Comparison of ENCODE assay signal across 9 mouse cellular contexts in the genomic region with DNA sequence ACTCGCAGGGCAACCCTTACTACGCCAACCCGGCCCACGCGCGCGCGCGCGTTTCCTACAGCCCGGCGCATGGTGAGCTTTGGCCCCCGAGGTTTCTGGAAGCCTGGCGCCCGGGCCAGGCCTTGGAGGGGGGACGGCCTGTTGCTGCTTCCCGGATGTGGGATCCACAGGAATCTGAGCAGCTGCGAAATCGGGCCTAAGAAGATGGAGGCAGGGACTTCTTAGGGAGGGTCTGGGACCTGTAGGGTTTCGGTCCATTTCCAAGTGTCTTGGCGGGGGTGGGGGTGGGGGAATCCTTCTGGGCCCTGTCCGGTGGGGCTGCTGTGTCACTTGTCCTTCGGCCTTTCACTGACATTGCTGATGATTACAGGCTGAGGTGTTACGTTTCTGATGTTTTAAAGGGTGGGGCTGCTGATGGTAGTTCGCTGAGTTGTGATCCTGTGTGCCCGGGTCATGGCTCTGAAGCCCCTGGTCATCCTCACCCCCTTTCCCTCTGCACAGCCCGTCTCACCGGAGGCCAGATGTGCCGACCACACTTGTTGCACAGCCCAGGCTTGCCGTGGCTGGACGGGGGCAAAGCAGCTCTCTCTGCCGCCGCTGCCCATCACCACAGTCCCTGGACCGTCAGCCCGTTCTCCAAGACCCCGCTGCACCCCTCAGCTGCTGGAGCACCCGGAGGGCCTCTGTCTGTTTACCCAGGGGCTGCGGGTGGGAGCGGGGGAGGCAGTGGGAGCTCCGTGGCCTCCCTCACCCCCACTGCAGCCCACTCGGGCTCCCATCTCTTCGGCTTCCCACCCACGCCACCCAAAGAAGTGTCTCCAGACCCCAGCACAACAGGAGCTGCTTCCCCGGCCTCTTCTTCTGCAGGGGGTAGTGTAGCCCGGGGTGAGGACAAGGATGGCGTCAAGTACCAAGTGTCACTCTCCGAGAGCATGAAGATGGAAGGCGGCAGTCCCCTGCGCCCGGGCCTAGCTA. TPM values are rescaled to one million over a fixed set of nuclear protein-coding genes. Genes with fewer than 3 reads are reported as not detected.
DNase-seq lines count a peak whose midpoint lies in the region; ATAC-seq and TF ChIP-seq lines count a peak whose summit lies in the region.
"Had no signal": no experiment of that assay in that cellular context is flagged by ENCODE, and none has a peak within 500 bp of the region (broad histone marks: within the 10 kb centered on the region; RNA-seq: fewer than 3 reads in every experiment).

No protein-coding gene starts in this region.

- H3K27ac ChIP-seq in cortical plate, adult 2 months (ENCODE audit: insufficient read depth, low read length), result no peak overlapping the region
- peak overlapping the region; percentile 29; the same call in 1 of the 2 replicates for H3K27ac ChIP-seq in hindbrain, embryonic 10.5 days
- H3K27ac ChIP-seq in midbrain, embryonic 10.5 days (replicated peaks), result 0 out of 2 replicates have a peak overlapping the region, but pooled peaks have one; percentile 33

- peak overlapping the region; percentile 19 for H3K4me3 ChIP-seq in erythroblast, embryonic 14.5 days (replicated peaks)
- H3K4me3 ChIP-seq in cortical plate, adult 2 months (ENCODE audit: insufficient read depth, low read length), result peak overlapping the region; percentile 8
- H3K4me3 ChIP-seq in hindbrain, embryonic 10.5 days, result peak overlapping the region; percentile 56
- H3K4me3 ChIP-seq in midbrain, embryonic 10.5 days, result peak overlapping the region; percentile 55

- ATAC-seq in erythroblast, adult 5-6 weeks (replicated peaks; ENCODE audit: low FRiP score, poor library complexity, severe bottlenecking), result no peak
- ATAC-seq in inflammation-experienced regulatory T-cells, adult 6 months, result no peak

- H3K27me3 ChIP-seq in erythroblast, embryonic 14.5 days (ENCODE audit: control insufficient read depth), result peaks cover 100% of the 10 kb centered on the region
- H3K27me3 ChIP-seq in hindbrain, embryonic 10.5 days (ENCODE audit: insufficient read depth, poor library complexity, severe bottlenecking), result peaks cover 100% of the 10 kb centered on the region
- H3K27me3 ChIP-seq in midbrain, embryonic 10.5 days (ENCODE audit: low read depth, poor library complexity, severe bottlenecking), result peaks cover 100% of the 10 kb centered on the region

- H3K9me3 ChIP-seq in erythroblast, embryonic 14.5 days (ENCODE audit: control insufficient read depth, low read length), result no peaks in the 10 kb centered on the region; the same call in 1 of the 2 replicates
- H3K9me3 ChIP-seq in hindbrain, embryonic 10.5 days, result no peaks in the 10 kb centered on the region
- H3K9me3 ChIP-seq in midbrain, embryonic 10.5 days (replicated peaks), result no peaks in the 10 kb centered on the region

- peak; percentile 36 for DNase-seq in hindbrain, embryonic 10.5 days (ENCODE audit: low spot score)
- DNase-seq in midbrain, embryonic 10.5 days (ENCODE audit: low spot score), result peak; percentile 46
- no peak for DNase-seq in cerebellum, postnatal 25 days
- DNase-seq in testis, postnatal 10 days (ENCODE audit: low spot score), result no peak

- no peaks in the 10 kb centered on the region for H3K36me3 ChIP-seq in erythroblast, embryonic 14.5 days (ENCODE audit: control insufficient read depth)
- no peaks in the 10 kb centered on the region for H3K36me3 ChIP-seq in hindbrain, embryonic 10.5 days
- no peaks in the 10 kb centered on the region for H3K36me3 ChIP-seq in midbrain, embryonic 10.5 days

- TF ChIP-seq CTCF in cortical plate, adult 2 months (IDR thresholded peaks at IDR 0.05; ENCODE audit: extremely low read depth, insufficient read depth, low read length), result no peak

- WGBS in hindbrain, embryonic 10.5 days, result 2% methylated on average over 50 of the region's 50 CpGs
- WGBS in midbrain, embryonic 10.5 days, result 1% methylated on average over 50 of the region's 50 CpGs

- no peak for TF ChIP-seq POLR2A in cortical plate, adult 2 months (IDR thresholded peaks at IDR 0.05; ENCODE audit: extremely low read depth, insufficient read depth, low read length)

- H3K4me1 ChIP-seq in erythroblast, embryonic 14.5 days (ENCODE audit: control insufficient read depth), result peaks cover 32% of the 10 kb centered on the region
- H3K4me1 ChIP-seq in cortical plate, adult 2 months (ENCODE audit: control insufficient read depth, insufficient read depth, low read length), result no peaks in the 10 kb centered on the region
- peaks cover 75% of the 10 kb centered on the region for H3K4me1 ChIP-seq in hindbrain, embryonic 10.5 days (replicated peaks)
- peaks cover 69% of the 10 kb centered on the region for H3K4me1 ChIP-seq in midbrain, embryonic 10.5 days

RNA-seq across cellular contexts. Expression of a gene that starts 6.3 kb away (rescaled TPM):
- 0.62 and 0.82 TPM in 2 replicates for polyA plus RNA-seq in erythroblast, embryonic 14.5 days (2012)
- total RNA-seq in erythroblast, adult 5-6 weeks (2015; ENCODE audit: low replicate concordance), result 3.8 and 9.4 TPM in 2 replicates
- total RNA-seq in erythroblast, adult 5-6 weeks (2017; ENCODE audit: low replicate concordance), result 4.4 and 7.9 TPM in 2 replicates
- polyA plus RNA-seq in cortical plate, adult 2 months (2012; rRNA removed), result 5.8 and 6.1 TPM in 2 replicates
- polyA plus RNA-seq in hindbrain, embryonic 10.5 days (2016; fragmentation: Nextera tagmentation; extraction: Ambion mirVana), result 20.0 and 20.8 TPM in 2 replicates
- 19.3 and 36.1 TPM in 2 replicates for polyA plus RNA-seq in midbrain, embryonic 10.5 days (2016; fragmentation: Nextera tagmentation; extraction: Ambion mirVana)
- polyA plus RNA-seq in inflammation-experienced regulatory T-cells, adult 6 months (2017; shearing (Covaris generic)), result not detected

RNA-seq across cellular contexts. Expression of a gene that starts 22.1 kb away (rescaled TPM):
- not detected in 2 replicates for polyA plus RNA-seq in erythroblast, embryonic 14.5 days (2012)
- total RNA-seq in erythroblast, adult 5-6 weeks (2015; ENCODE audit: low replicate concordance), result not detected in 2 replicates
- total RNA-seq in erythroblast, adult 5-6 weeks (2017; ENCODE audit: low replicate concordance), result not detected in 2 replicates
- not detected in 2 replicates for polyA plus RNA-seq in cortical plate, adult 2 months (2012; rRNA removed)
- polyA plus RNA-seq in hindbrain, embryonic 10.5 days (2016; fragmentation: Nextera tagmentation; extraction: Ambion mirVana), result not detected in 2 replicates
- not detected in 2 replicates for polyA plus RNA-seq in midbrain, embryonic 10.5 days (2016; fragmentation: Nextera tagmentation; extraction: Ambion mirVana)
- polyA plus RNA-seq in inflammation-experienced regulatory T-cells, adult 6 months (2017; shearing (Covaris generic)), result not detected
- total RNA-seq: common myeloid progenitor, adult 5-6 weeks had no signal

Comparison
In these comparisons a context has a peak if more than half of its experiments do, and no peak if none do; other contexts are left out.
1. DNase-seq: peak in hindbrain, embryonic 10.5 days (single experiment) and midbrain, embryonic 10.5 days (single experiment); none in cerebellum, postnatal 25 days (0 of 2) and testis, postnatal 10 days (single experiment).
2. Peak in every context shown above with its lines, with median percentiles within 50 percentile points of each other: H3K4me3 ChIP-seq.